Mouse (Mus musculus): ENCODE data around the gene Pmpcb. TPM values are rescaled to one million over a fixed set of nuclear protein-coding genes. Genes with fewer than 3 reads are reported as not detected.

Gene Pmpcb
- polyA plus RNA-seq, 1 experiment from 2014 or later, result 106 TPM

- no peak overlapping the region for H3K27ac ChIP-seq (replicated peaks; ENCODE audit: low read depth, low read length)
- no peaks in the 10 kb centered on the region for H3K27me3 ChIP-seq (ENCODE audit: control insufficient read depth, insufficient read depth, low read length)
- no peak overlapping the region for H3K4me3 ChIP-seq (ENCODE audit: low read depth, low read length)
- no peak for DNase-seq (ENCODE audit: low spot score)
- peaks cover 5% of the 10 kb centered on the region; the same call in 1 of the 2 replicates for H3K36me3 ChIP-seq (ENCODE audit: control insufficient read depth, insufficient read depth, low read length)
- no peak overlapping the region for H3K9ac ChIP-seq (ENCODE audit: low read length)
- no peaks in the 10 kb centered on the region for H3K9me3 ChIP-seq (ENCODE audit: control insufficient read depth, low read length)
- H3K4me1 ChIP-seq (ENCODE audit: control insufficient read depth, insufficient read depth, low read length), result no peaks in the 10 kb centered on the region; the same call in 1 of the 2 replicates
- ATAC-seq (ENCODE audit: insufficient number of reproducible peaks, low FRiP score, low TSS enrichment, low read depth), result no peak
- H3K4me2 ChIP-seq (ENCODE audit: low read depth, severe bottlenecking), result no peak overlapping the region
Observed at GRCm38 (mm10) chr5:21792166-21792565, 55.2 kb downstream of the Pmpcb start.

GRCm38 (mm10) chr5:21802907-21803306 lies 66.0 kb downstream of the Pmpcb start:
- ATAC-seq (ENCODE audit: insufficient number of reproducible peaks, low FRiP score, low TSS enrichment, low read depth), result no peak
- Histone ChIP-seq H3K4me1 (ENCODE audit: control insufficient read depth, insufficient read depth, low read length) (no peaks in the 10 kb centered on the region), H3K9ac (ENCODE audit: low read length) (no peak overlapping the region), H3K9me3 (ENCODE audit: control insufficient read depth, low read length) (no peaks in the 10 kb centered on the region), H3K36me3 (ENCODE audit: control insufficient read depth, insufficient read depth, low read length) (peaks cover 9% of the 10 kb centered on the region; the same call in 1 of the 2 replicates), H3K27ac (replicated peaks; ENCODE audit: low read depth, low read length) (no peak overlapping the region), H3K4me3 (ENCODE audit: low read depth, low read length) (no peak overlapping the region), H3K27me3 (ENCODE audit: control insufficient read depth, insufficient read depth, low read length) (no peaks in the 10 kb centered on the region), H3K4me2 (ENCODE audit: low read depth, severe bottlenecking) (no peak overlapping the region)
- DNase-seq (ENCODE audit: low spot score), result no peak
- WGBS, result 91% methylated on average over 9 of the region's 9 CpGs

- WGBS, result 94% methylated on average over 12 of the region's 12 CpGs
- H3K4me3 ChIP-seq (ENCODE audit: low read depth, low read length), result no peak overlapping the region
- no peaks in the 10 kb centered on the region for H3K4me1 ChIP-seq (ENCODE audit: control insufficient read depth, insufficient read depth, low read length)
- DNase-seq (ENCODE audit: low spot score) (no peak), ATAC-seq (ENCODE audit: insufficient number of reproducible peaks, low FRiP score, low TSS enrichment, low read depth) (no peak)
- no peaks in the 10 kb centered on the region for H3K9me3 ChIP-seq (ENCODE audit: control insufficient read depth, low read length)
- no peak overlapping the region for H3K4me2 ChIP-seq (ENCODE audit: low read depth, severe bottlenecking)
- H3K36me3 ChIP-seq (ENCODE audit: control insufficient read depth, insufficient read depth, low read length), result peaks cover 9% of the 10 kb centered on the region; the same call in 1 of the 2 replicates
- H3K27me3 ChIP-seq (ENCODE audit: control insufficient read depth, insufficient read depth, low read length), result no peaks in the 10 kb centered on the region
- H3K9ac ChIP-seq (ENCODE audit: low read length), result no peak overlapping the region
- H3K27ac ChIP-seq (replicated peaks; ENCODE audit: low read depth, low read length), result no peak overlapping the region
Observed at GRCm38 (mm10) chr5:21803691-21804188, 66.8 kb downstream of the Pmpcb start.

GRCm38 (mm10) chr5:21804837-21805236 lies 67.9 kb downstream of the Pmpcb start:
- H3K36me3 ChIP-seq (ENCODE audit: control insufficient read depth, insufficient read depth, low read length), result peaks cover 6% of the 10 kb centered on the region; the same call in 1 of the 2 replicates
- WGBS, result 82% methylated on average over 4 of the region's 4 CpGs

More at GRCm38 (mm10) chr5:21804837-21805236, 67.9 kb downstream of the Pmpcb start:
- no peak overlapping the region for H3K27ac ChIP-seq (replicated peaks; ENCODE audit: low read depth, low read length)
- no peak overlapping the region for H3K9ac ChIP-seq (ENCODE audit: low read length)
- DNase-seq (ENCODE audit: low spot score), result no peak
- no peak overlapping the region for H3K4me3 ChIP-seq (ENCODE audit: low read depth, low read length)
- no peaks in the 10 kb centered on the region for H3K9me3 ChIP-seq (ENCODE audit: control insufficient read depth, low read length)
- no peak overlapping the region for H3K4me2 ChIP-seq (ENCODE audit: low read depth, severe bottlenecking)
- H3K27me3 ChIP-seq (ENCODE audit: control insufficient read depth, insufficient read depth, low read length), result no peaks in the 10 kb centered on the region
- ATAC-seq (ENCODE audit: insufficient number of reproducible peaks, low FRiP score, low TSS enrichment, low read depth), result no peak
- no peaks in the 10 kb centered on the region for H3K4me1 ChIP-seq (ENCODE audit: control insufficient read depth, insufficient read depth, low read length)

Other genes starting within 250 kb of the Pmpcb start
- gene Lrrc17, start 193.6 kb upstream of the Pmpcb start, polyA plus RNA-seq (2014; fragmentation: Nextera tagmentation; extraction: Ambion mirVana), result 32.4 and 34.3 TPM in 2 replicates
- gene Fbxl13, start 91.5 kb upstream of the Pmpcb start, polyA plus RNA-seq (2014; fragmentation: Nextera tagmentation; extraction: Ambion mirVana), result 0.12 TPM in 1 of 2 replicates, not detected in the other
- gene Armc10, start 91.3 kb upstream of the Pmpcb start, polyA plus RNA-seq (2014; fragmentation: Nextera tagmentation; extraction: Ambion mirVana), result 75.3 and 91.9 TPM in 2 replicates
- gene Napepld, start 35.7 kb upstream of the Pmpcb start, polyA plus RNA-seq (2014; fragmentation: Nextera tagmentation; extraction: Ambion mirVana), result 4.5 and 5.0 TPM in 2 replicates
- gene Dnajc2, start 48.1 kb downstream of the Pmpcb start, polyA plus RNA-seq (2014; fragmentation: Nextera tagmentation; extraction: Ambion mirVana), result 93.4 and 95.6 TPM in 2 replicates
- 230 and 231 TPM in 2 replicates for gene Psmc2, start 48.1 kb downstream of the Pmpcb start, polyA plus RNA-seq (2014; fragmentation: Nextera tagmentation; extraction: Ambion mirVana)
- 0.06 and 0.45 TPM in 2 replicates for gene Slc26a5, start 128.5 kb downstream of the Pmpcb start, polyA plus RNA-seq (2014; fragmentation: Nextera tagmentation; extraction: Ambion mirVana)